Mouse (Mus musculus) central nervous system, embryonic 18 days (tissue): Measurements from ENCODE around the gene Magi1. TPM values are rescaled to one million over a fixed set of nuclear protein-coding genes. Genes with fewer than 3 reads are reported as not detected.

Experiments
- polyA plus RNA-seq: library from polyadenylated mRNA; depleted of rRNA; stranded (reverse); fragments of >200 nt; gene quantifications from 2 replicates; pipeline ENCODE4 v1.2.3, GENCODE M21; 2012; rRNA removed

The Magi1 gene
- polyA plus RNA-seq = 53.9 and 55.3 TPM in 2 replicates

GRCm38 (mm10) chr6:94283318-94284061, at the start of gene Magi1:
TSS of gene Magi1 (minus strand) at chr6:94283917.

Other genes with a start within 250 kb of the Magi1 start
- gene Slc25a26, start 216.4 kb upstream of the Magi1 start, polyA plus RNA-seq = 11.6 and 13.1 TPM in 2 replicates